In genomic region chr4:31561823-31562222, GRCm38 (mm10) we compare ENCODE assay signal across 8 mouse cellular contexts.
DNase-seq lines count a peak whose midpoint lies in the region; ATAC-seq and TF ChIP-seq lines count a peak whose summit lies in the region.
"Had no signal": no experiment of that assay in that cellular context is flagged by ENCODE, and none has a peak within 500 bp of the region (broad histone marks: within the 10 kb centered on the region; RNA-seq: fewer than 3 reads in every experiment).

No protein-coding gene starts in this region.

- no peak overlapping the region for H3K27ac ChIP-seq in ES-E14 (ENCODE audit: insufficient read depth, low read depth, low read length, poor library complexity, severe bottlenecking)
- H3K27ac ChIP-seq in intestine, embryonic 16.5 days (ENCODE audit: low read length), result no peak overlapping the region
- H3K27ac ChIP-seq: midbrain, embryonic 12.5 days had no signal

- no peak overlapping the region for H3K9ac ChIP-seq in ES-E14 (ENCODE audit: insufficient read depth, low read depth, low read length, poor library complexity, severe bottlenecking)
- H3K9ac ChIP-seq in intestine, embryonic 16.5 days (ENCODE audit: low read depth, low read length), result no peak overlapping the region
- H3K9ac ChIP-seq: midbrain, embryonic 12.5 days had no signal

- no peaks in the 10 kb centered on the region for H3K4me1 ChIP-seq in ES-E14 (ENCODE audit: control insufficient read depth in 2 of 2, insufficient read depth in 2 of 2, low read length in 2 of 2, poor library complexity in 1 of 2)
- no peaks in the 10 kb centered on the region for H3K4me1 ChIP-seq in intestine, embryonic 16.5 days (ENCODE audit: control insufficient read depth, insufficient read depth, low read length)

- H3K4me2 ChIP-seq in intestine, embryonic 16.5 days (ENCODE audit: low read depth, low read length), result no peak overlapping the region
- H3K4me2 ChIP-seq: midbrain, embryonic 12.5 days had no signal

- no peak overlapping the region for H3K4me3 ChIP-seq in ES-E14 (ENCODE audit: insufficient read depth in 1 of 2, low read depth in 1 of 2, low read length in 2 of 2, poor library complexity in 1 of 2, severe bottlenecking in 1 of 2)
- H3K4me3 ChIP-seq in intestine, embryonic 16.5 days (ENCODE audit: low read length), result peak overlapping the region; percentile 15; the same call in 1 of the 2 replicates
- H3K4me3 ChIP-seq: midbrain, embryonic 12.5 days had no signal

- ATAC-seq in common myeloid progenitor, adult 5-6 weeks (replicated peaks; ENCODE audit: low read depth, poor library complexity, severe bottlenecking), result peak; percentile 83
- ATAC-seq in intestine, embryonic 16.5 days, result peak; percentile 33; the same call in 1 of the 2 replicates

- in situ Hi-C loops in ES-E14 (cut with MboI; ENCODE audit: low sequenced_read_pairs in 2 of 2, unreplicated experiment in 2 of 2), result no loop called here

- H3K9me3 ChIP-seq in ES-E14 (ENCODE audit: control insufficient read depth, insufficient read depth, low read depth, low read length), result no peaks in the 10 kb centered on the region
- H3K9me3 ChIP-seq in intestine, embryonic 16.5 days (ENCODE audit: control insufficient read depth, low read length), result no peaks in the 10 kb centered on the region
- H3K9me3 ChIP-seq: midbrain, embryonic 12.5 days had no signal

- no peaks in the 10 kb centered on the region for H3K36me3 ChIP-seq in ES-E14 (ENCODE audit: control insufficient read depth, insufficient read depth, low read length, poor library complexity, severe bottlenecking)
- no peaks in the 10 kb centered on the region for H3K36me3 ChIP-seq in intestine, embryonic 16.5 days (ENCODE audit: control insufficient read depth, insufficient read depth, low read length)
- H3K36me3 ChIP-seq: midbrain, embryonic 12.5 days had no signal

- DNase-seq in layer of hippocampus, adult 11-12 months (ENCODE audit: low spot score), result peak; percentile 22
- DNase-seq in layer of hippocampus, postnatal 36 days, result no peak
- DNase-seq in ES-E14 (ENCODE audit: low read depth, low spot score), result peak; percentile 27
- peak; percentile 68 for DNase-seq in retina, embryonic 14.5 days (ENCODE audit: low spot score)
- DNase-seq in cerebellum, postnatal 14 days, result no peak

- H3K27me3 ChIP-seq in intestine, embryonic 16.5 days (replicated peaks; ENCODE audit: control insufficient read depth, insufficient read depth, low read length), result no peaks in the 10 kb centered on the region
- H3K27me3 ChIP-seq: midbrain, embryonic 12.5 days had no signal

- 20% methylated on average over 3 of the region's 3 CpGs for WGBS in intestine, embryonic 16.5 days

TF ChIP-seq in ES-E14, 5 proteins besides CTCF, POLR2A, EP300 and RAD21:
- TF ChIP-seq HCFC1 (IDR thresholded peaks at IDR 0.05; ENCODE audit: borderline replicate concordance, insufficient read depth, low read length), result no peak
- TF ChIP-seq MAFK (IDR thresholded peaks at IDR 0.05; ENCODE audit: insufficient read depth, low read depth, low read length), result no peak
- TF ChIP-seq ZC3H11A (IDR thresholded peaks at IDR 0.05; ENCODE audit: borderline replicate concordance, low read depth, low read length), result peak; percentile 22; the same call in 1 of the 2 replicates

Comparison
In these comparisons a context has a peak if more than half of its experiments do, and no peak if none do; other contexts are left out.
1. DNase-seq: peak in layer of hippocampus, adult 11-12 months (single experiment), ES-E14 (single experiment) and retina, embryonic 14.5 days (single experiment); none in layer of hippocampus, postnatal 36 days (0 of 2) and cerebellum, postnatal 14 days (0 of 2).